Mouse (Mus musculus): Measurements from ENCODE around the gene Sftpd. TPM values are rescaled to one million over a fixed set of nuclear protein-coding genes. Genes with fewer than 3 reads are reported as not detected.

Sftpd gene
- polyA plus RNA-seq, 1 experiment = not detected

- 8% methylated on average over 2 of the region's 2 CpGs for WGBS
- H3K36me3 ChIP-seq (ENCODE audit: control insufficient read depth, insufficient read depth, low read length) = no peaks in the 10 kb centered on the region
- TF ChIP-seq POLR2A (IDR thresholded peaks at IDR 0.05; ENCODE audit: low read depth, low read length) (no peak), CTCF (IDR thresholded peaks at IDR 0.05; ENCODE audit: extremely low read depth, insufficient read length, insufficient replicate concordance, low read depth, low read length) (peak; percentile 25; the same call in 1 of the 2 replicates)
- H3K27me3 ChIP-seq (ENCODE audit: control insufficient read depth, insufficient read depth, low read length) = no peaks in the 10 kb centered on the region
- H3K4me3 ChIP-seq (ENCODE audit: low read depth, low read length) = no peak overlapping the region
- H3K27ac ChIP-seq (ENCODE audit: insufficient read depth, low read depth, low read length) = no peak overlapping the region
- H3K4me1 ChIP-seq (ENCODE audit: control insufficient read depth, insufficient read depth, insufficient read length, low read length) = no peaks in the 10 kb centered on the region
These were observed 22.3 kb downstream of the Sftpd start for GRCm38 (mm10) chr14:41162663-41163062.

- no peak overlapping the region for H3K27ac ChIP-seq (ENCODE audit: insufficient read depth, low read depth, low read length)
- no peaks in the 10 kb centered on the region for H3K4me1 ChIP-seq (ENCODE audit: control insufficient read depth, insufficient read depth, insufficient read length, low read length)
- 46% methylated on average over 1 of the region's 1 CpGs for WGBS
- no peak overlapping the region for H3K4me3 ChIP-seq (ENCODE audit: low read depth, low read length)
- H3K27me3 ChIP-seq (ENCODE audit: control insufficient read depth, insufficient read depth, low read length) = no peaks in the 10 kb centered on the region
- no peaks in the 10 kb centered on the region for H3K36me3 ChIP-seq (ENCODE audit: control insufficient read depth, insufficient read depth, low read length)
- TF ChIP-seq POLR2A (IDR thresholded peaks at IDR 0.05; ENCODE audit: low read depth, low read length) (no peak), CTCF (IDR thresholded peaks at IDR 0.05; ENCODE audit: extremely low read depth, insufficient read length, insufficient replicate concordance, low read depth, low read length) (no peak)
These were observed 24.2 kb downstream of the Sftpd start for GRCm38 (mm10) chr14:41160743-41161142.

- Histone ChIP-seq H3K27ac (ENCODE audit: insufficient read depth, low read depth, low read length) (no peak overlapping the region), H3K27me3 (ENCODE audit: control insufficient read depth, insufficient read depth, low read length) (no peaks in the 10 kb centered on the region), H3K4me1 (ENCODE audit: control insufficient read depth, insufficient read depth, insufficient read length, low read length) (no peaks in the 10 kb centered on the region), H3K4me3 (ENCODE audit: low read depth, low read length) (no peak overlapping the region), H3K36me3 (ENCODE audit: control insufficient read depth, insufficient read depth, low read length) (no peaks in the 10 kb centered on the region)
- no peak for TF ChIP-seq POLR2A (IDR thresholded peaks at IDR 0.05; ENCODE audit: low read depth, low read length)
- no peak for TF ChIP-seq CTCF (IDR thresholded peaks at IDR 0.05; ENCODE audit: extremely low read depth, insufficient read length, insufficient replicate concordance, low read depth, low read length)
- WGBS = 45% methylated on average over 4 of the region's 4 CpGs
These were observed 24.9 kb downstream of the Sftpd start for GRCm38 (mm10) chr14:41160076-41160475.

GRCm38 (mm10) chr14:41151220-41151898, 33.6 kb downstream of the Sftpd start, which contains the start of gene Mbl1:
Gene Mbl1, plus strand, starts transcription at chr14:41151458.
- WGBS = 75% methylated on average over 7 of the region's 7 CpGs
- TF ChIP-seq POLR2A (IDR thresholded peaks at IDR 0.05; ENCODE audit: low read depth, low read length) (no peak), CTCF (IDR thresholded peaks at IDR 0.05; ENCODE audit: extremely low read depth, insufficient read length, insufficient replicate concordance, low read depth, low read length) (no peak)
- Histone ChIP-seq H3K4me1 (ENCODE audit: control insufficient read depth, insufficient read depth, insufficient read length, low read length) (no peaks in the 10 kb centered on the region), H3K27ac (ENCODE audit: insufficient read depth, low read depth, low read length) (no peak within 1 kb of the TSS), H3K36me3 (ENCODE audit: control insufficient read depth, insufficient read depth, low read length) (no peaks in the 10 kb centered on the region), H3K4me3 (ENCODE audit: low read depth, low read length) (no peak within 1 kb of the TSS), H3K27me3 (ENCODE audit: control insufficient read depth, insufficient read depth, low read length) (no peaks in the 10 kb centered on the region)

GRCm38 (mm10) chr14:41147356-41147755, 37.6 kb downstream of the Sftpd start:
- no peak overlapping the region for H3K4me3 ChIP-seq (ENCODE audit: low read depth, low read length)
- no peaks in the 10 kb centered on the region for H3K36me3 ChIP-seq (ENCODE audit: control insufficient read depth, insufficient read depth, low read length)
- WGBS = 61% methylated on average over 2 of the region's 2 CpGs
- H3K27me3 ChIP-seq (ENCODE audit: control insufficient read depth, insufficient read depth, low read length) = no peaks in the 10 kb centered on the region
- no peaks in the 10 kb centered on the region for H3K4me1 ChIP-seq (ENCODE audit: control insufficient read depth, insufficient read depth, insufficient read length, low read length)
- H3K27ac ChIP-seq (ENCODE audit: insufficient read depth, low read depth, low read length) = no peak overlapping the region
- TF ChIP-seq CTCF (IDR thresholded peaks at IDR 0.05; ENCODE audit: extremely low read depth, insufficient read length, insufficient replicate concordance, low read depth, low read length) (no peak), POLR2A (IDR thresholded peaks at IDR 0.05; ENCODE audit: low read depth, low read length) (no peak)

- Histone ChIP-seq H3K27me3 (ENCODE audit: control insufficient read depth, insufficient read depth, low read length) (no peaks in the 10 kb centered on the region), H3K4me3 (ENCODE audit: low read depth, low read length) (no peak overlapping the region), H3K36me3 (ENCODE audit: control insufficient read depth, insufficient read depth, low read length) (no peaks in the 10 kb centered on the region), H3K27ac (ENCODE audit: insufficient read depth, low read depth, low read length) (no peak overlapping the region), H3K4me1 (ENCODE audit: control insufficient read depth, insufficient read depth, insufficient read length, low read length) (no peaks in the 10 kb centered on the region)
- 64% methylated on average over 3 of the region's 3 CpGs for WGBS
- no peak for TF ChIP-seq POLR2A (IDR thresholded peaks at IDR 0.05; ENCODE audit: low read depth, low read length)
- TF ChIP-seq CTCF (IDR thresholded peaks at IDR 0.05; ENCODE audit: extremely low read depth, insufficient read length, insufficient replicate concordance, low read depth, low read length) = no peak
These were observed 38.0 kb downstream of the Sftpd start for GRCm38 (mm10) chr14:41146922-41147321.

- no peaks in the 10 kb centered on the region for H3K4me1 ChIP-seq (ENCODE audit: control insufficient read depth, insufficient read depth, insufficient read length, low read length)
- TF ChIP-seq CTCF (IDR thresholded peaks at IDR 0.05; ENCODE audit: extremely low read depth, insufficient read length, insufficient replicate concordance, low read depth, low read length) = no peak
- TF ChIP-seq POLR2A (IDR thresholded peaks at IDR 0.05; ENCODE audit: low read depth, low read length) = no peak
- H3K36me3 ChIP-seq (ENCODE audit: control insufficient read depth, insufficient read depth, low read length) = no peaks in the 10 kb centered on the region
- no peaks in the 10 kb centered on the region for H3K27me3 ChIP-seq (ENCODE audit: control insufficient read depth, insufficient read depth, low read length)
- no peak overlapping the region for H3K4me3 ChIP-seq (ENCODE audit: low read depth, low read length)
- WGBS = 46% methylated on average over 6 of the region's 6 CpGs
- no peak overlapping the region for H3K27ac ChIP-seq (ENCODE audit: insufficient read depth, low read depth, low read length)
These were observed 38.9 kb downstream of the Sftpd start for GRCm38 (mm10) chr14:41146035-41146434.

Measured in small intestine, adult 2 months (tissue).